ENCODE assay signal across 1 mouse cellular context in the genomic region with DNA sequence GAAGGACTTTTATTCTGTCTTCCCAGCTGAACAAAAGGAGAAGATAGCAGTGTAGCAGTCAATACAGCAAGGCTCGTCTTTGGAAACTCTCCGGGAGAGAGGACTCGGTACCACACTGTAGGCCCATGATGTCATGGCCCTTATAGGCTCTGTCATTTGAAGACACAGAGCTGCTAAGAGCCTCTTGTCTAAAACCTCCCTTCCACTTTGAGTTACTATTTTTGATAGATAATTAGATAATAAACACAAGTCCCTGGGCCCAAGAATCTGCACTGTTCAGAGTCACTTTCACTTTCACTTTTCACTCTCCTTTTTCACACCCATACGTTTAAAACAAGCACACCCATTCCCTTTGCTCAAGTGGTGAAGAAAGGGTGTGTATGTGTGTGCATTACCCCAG.
TF ChIP-seq lines count a peak whose summit lies in the region.

No protein-coding gene starts in this region.

TF ChIP-seq in CH12.LX, 34 proteins besides CTCF, POLR2A, EP300 and RAD21:
- no peak for TF ChIP-seq JUN (IDR thresholded peaks at IDR 0.05; ENCODE audit: insufficient read depth, low read depth, low read length)
- no peak for TF ChIP-seq ZC3H11A (IDR thresholded peaks at IDR 0.05; ENCODE audit: low read depth, low read length)
- no peak for TF ChIP-seq MAX (IDR thresholded peaks at IDR 0.05; ENCODE audit: low read length)
- TF ChIP-seq ETS1 (conservative IDR thresholded peaks at IDR 0.05; ENCODE audit: low read depth, low read length) = peak; percentile 13; the same call in 1 of the 2 replicates
- TF ChIP-seq TBP (conservative IDR thresholded peaks at IDR 0.05; ENCODE audit: low read depth, low read length) = no peak
- TF ChIP-seq CHD2 (IDR thresholded peaks at IDR 0.05; ENCODE audit: low read length) = no peak
- no peak for TF ChIP-seq BHLHE40 (IDR thresholded peaks at IDR 0.05; ENCODE audit: low read depth, low read length)
- 0 out of 2 replicates have a peak, but pooled peaks have one; percentile 37 for TF ChIP-seq POLR2AphosphoS2 (IDR thresholded peaks at IDR 0.05; ENCODE audit: low read depth, low read length)
- no peak for TF ChIP-seq KAT2A (IDR thresholded peaks at IDR 0.05; ENCODE audit: insufficient replicate concordance, low read length)
- peak; percentile 37; the same call in 1 of the 2 replicates for TF ChIP-seq MEF2A (IDR thresholded peaks at IDR 0.05; ENCODE audit: borderline replicate concordance, low read depth, low read length)
- peak; percentile 75; the same call in 1 of the 2 replicates for TF ChIP-seq CHD1 (IDR thresholded peaks at IDR 0.05; ENCODE audit: low read depth, low read length)
